Mouse (Mus musculus): ENCODE data around the gene Olfr628.

GRCm38 (mm10) chr7:103779598-103779997, 49.4 kb downstream of the Olfr628 start, which contains the start of gene Olfr68:
- TF ChIP-seq CTCF (IDR thresholded peaks at IDR 0.05; ENCODE audit: extremely low read depth, insufficient read length, insufficient replicate concordance, low read depth, low read length) (no peak), POLR2A (IDR thresholded peaks at IDR 0.05; ENCODE audit: low read depth, low read length) (no peak)

Measured in small intestine, adult 2 months (tissue).